Mouse (Mus musculus): ENCODE results near the gene Spata5. TPM values are rescaled to one million over a fixed set of nuclear protein-coding genes. Genes with fewer than 3 reads are reported as not detected.

Spata5 gene
- total and polyA plus RNA-seq, 3 experiments = 33.5 to 67.6 TPM; not detected in 1

DNA sequence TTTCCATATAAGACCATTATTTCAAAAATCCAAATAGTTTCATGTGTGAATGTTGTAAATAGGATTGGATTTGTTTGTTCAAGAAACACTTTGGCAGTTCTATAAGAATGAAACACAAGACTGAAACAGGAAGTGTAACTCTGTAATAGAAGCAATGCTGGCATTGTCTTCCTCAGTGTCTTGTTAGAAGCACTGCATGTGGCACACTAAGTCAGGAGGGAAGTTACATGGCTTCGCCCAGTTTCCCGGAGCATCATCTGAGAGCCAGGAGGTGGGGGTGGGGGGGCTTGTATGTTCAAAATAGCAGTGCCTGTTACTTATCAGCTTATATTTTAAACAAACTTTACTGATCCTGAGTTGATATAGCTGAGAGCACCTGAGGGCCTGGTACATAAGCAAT, 82.9 kb downstream of the Spata5 start:
- Histone ChIP-seq H3K36me3 (ENCODE audit: control insufficient read depth in 1 of 2, insufficient read depth in 2 of 2, low read length in 2 of 2) (peaks cover 2 to 6% of the 10 kb centered on the region in 2 experiments; a peak in 3 of 4 replicates), H3K9ac (ENCODE audit: control insufficient read depth, low read depth, low read length, poor library complexity, severe bottlenecking) (no peak overlapping the region), H3K4me3 (ENCODE audit: control insufficient read depth in 1 of 2, insufficient read depth in 1 of 2, low read depth in 2 of 2, low read length in 2 of 2) (no peak overlapping the region), H3K79me2 (ENCODE audit: control insufficient read depth, insufficient read depth, low read length, poor library complexity) (no peaks in the 10 kb centered on the region), H3K27me3 (ENCODE audit: control insufficient read depth in 1 of 2, insufficient read depth in 2 of 2, low read length in 2 of 2) (no peaks in the 10 kb centered on the region), H3K27ac (ENCODE audit: control insufficient read depth, low read depth, low read length) (no peak overlapping the region), H3K9me3 (replicated peaks; ENCODE audit: insufficient read depth, low read length) (no peaks in the 10 kb centered on the region), H3K4me1 (ENCODE audit: control insufficient read depth in 1 of 2, insufficient read depth in 2 of 2, low read length in 2 of 2) (peaks cover 0 to 3% of the 10 kb centered on the region in 2 experiments; a peak in 2 of 4 replicates)
- DNase-seq (ENCODE audit: low read depth, low spot score) = peak; percentile 32
- TF ChIP-seq ZNF384 (IDR thresholded peaks at IDR 0.05; ENCODE audit: low read depth, low read length) = no peak
- TF ChIP-seq TAL1 (IDR thresholded peaks at IDR 0.05; ENCODE audit: low read length) = no peak
- no peak for TF ChIP-seq TBP (IDR thresholded peaks at IDR 0.05; ENCODE audit: low read depth, low read length)
- no peak for TF ChIP-seq MAFK (IDR thresholded peaks at IDR 0.05; ENCODE audit: borderline replicate concordance, low read depth, low read length)
- TF ChIP-seq CTCF (IDR thresholded peaks at IDR 0.05 in 2 of 3, conservative IDR thresholded peaks at IDR 0.05 in 1 of 3; ENCODE audit: control insufficient read depth in 1 of 3, insufficient read depth in 1 of 3, low read depth in 2 of 3, low read length in 3 of 3, poor library complexity in 1 of 3, severe bottlenecking in 1 of 3) = no peak
- no peak for TF ChIP-seq RAD21 (IDR thresholded peaks at IDR 0.05; ENCODE audit: low read depth, low read length)
- TF ChIP-seq MEF2A (IDR thresholded peaks at IDR 0.05; ENCODE audit: extremely low read depth, insufficient replicate concordance, low read depth, low read length, poor library complexity, severe bottlenecking) = no peak
- no peak for TF ChIP-seq MYB (IDR thresholded peaks at IDR 0.05; ENCODE audit: low read depth, low read length)
- TF ChIP-seq KAT2A (conservative IDR thresholded peaks at IDR 0.05; ENCODE audit: low read depth, low read length) = no peak
- TF ChIP-seq MAZ (IDR thresholded peaks at IDR 0.05; ENCODE audit: low read depth, low read length) = no peak
- no peak for TF ChIP-seq BHLHE40 (IDR thresholded peaks at IDR 0.05; ENCODE audit: borderline replicate concordance, low read depth, low read length)
- no peak for TF ChIP-seq MXI1 (IDR thresholded peaks at IDR 0.05; ENCODE audit: low read depth, low read length)
- no peak for TF ChIP-seq POLR2AphosphoS5 (IDR thresholded peaks at IDR 0.05; ENCODE audit: borderline replicate concordance, low read depth, low read length)

DNA sequence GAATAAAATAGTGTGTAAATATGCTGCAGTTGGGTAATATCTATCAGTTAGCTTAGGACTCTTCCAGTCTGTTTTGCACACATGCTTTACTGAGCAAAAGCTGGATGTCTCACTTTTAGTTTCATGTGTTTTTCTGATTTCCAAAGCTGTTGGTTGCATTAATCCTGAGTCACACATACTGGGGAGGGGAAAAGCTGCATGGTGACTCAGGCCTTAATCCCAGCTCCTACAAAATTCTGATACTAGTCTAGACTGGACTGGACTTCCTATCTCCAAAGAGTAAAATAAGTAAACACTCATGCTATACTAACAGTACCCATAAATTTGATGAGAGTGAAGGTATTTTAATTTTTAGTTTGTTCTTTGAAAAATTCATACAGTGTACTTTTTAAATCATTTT, 84.2 kb downstream of the Spata5 start:
- DNase-seq (ENCODE audit: low read depth, low spot score) = no peak

More for the DNA sequence above, 84.2 kb downstream of the Spata5 start:
- Histone ChIP-seq H3K27ac (ENCODE audit: control insufficient read depth, low read depth, low read length) (no peak overlapping the region), H3K79me2 (ENCODE audit: control insufficient read depth, insufficient read depth, low read length, poor library complexity) (no peaks in the 10 kb centered on the region; the same call in 1 of the 2 replicates), H3K9me3 (replicated peaks; ENCODE audit: insufficient read depth, low read length) (no peaks in the 10 kb centered on the region), H3K4me1 (ENCODE audit: control insufficient read depth in 1 of 2, insufficient read depth in 2 of 2, low read length in 2 of 2) (peaks cover 2 to 6% of the 10 kb centered on the region in 2 experiments; a peak in 3 of 4 replicates), H3K27me3 (ENCODE audit: control insufficient read depth in 1 of 2, insufficient read depth in 2 of 2, low read length in 2 of 2) (no peaks in the 10 kb centered on the region), H3K9ac (ENCODE audit: control insufficient read depth, low read depth, low read length, poor library complexity, severe bottlenecking) (no peak overlapping the region), H3K4me3 (ENCODE audit: control insufficient read depth in 1 of 2, insufficient read depth in 1 of 2, low read depth in 2 of 2, low read length in 2 of 2) (no peak overlapping the region), H3K36me3 (ENCODE audit: control insufficient read depth in 1 of 2, insufficient read depth in 2 of 2, low read length in 2 of 2) (peaks cover 2 to 12% of the 10 kb centered on the region in 2 experiments; a peak in 3 of 4 replicates)
- TF ChIP-seq EP300 (IDR thresholded peaks at IDR 0.05; ENCODE audit: low read depth in 1 of 2, low read length in 2 of 2) (no peak), TAL1 (IDR thresholded peaks at IDR 0.05; ENCODE audit: low read length) (no peak), MAFK (IDR thresholded peaks at IDR 0.05; ENCODE audit: borderline replicate concordance, low read depth, low read length) (no peak)

Data from MEL (cell line).